Mouse (Mus musculus): Measurements from ENCODE around the gene Gxylt2.

The Gxylt2 gene

GRCm38 (mm10) chr6:100715296-100715828 is 10.8 kb downstream of the Gxylt2 start:
- DNase-seq (ENCODE audit: low read depth, low spot score), result no peak

GRCm38 (mm10) chr6:100716152-100716551 is 11.6 kb downstream of the Gxylt2 start:
- no peak for DNase-seq (ENCODE audit: low read depth, low spot score)

- no peak for DNase-seq (ENCODE audit: low read depth, low spot score)
Observed at GRCm38 (mm10) chr6:100716817-100717216, 12.3 kb downstream of the Gxylt2 start.

- DNase-seq (ENCODE audit: low read depth, low spot score), result no peak
Observed at GRCm38 (mm10) chr6:100720098-100720501, 15.6 kb downstream of the Gxylt2 start.

GRCm38 (mm10) chr6:100720882-100721721 is 16.6 kb downstream of the Gxylt2 start:
- no peak for DNase-seq (ENCODE audit: low read depth, low spot score)

- peak; percentile 87 for DNase-seq (ENCODE audit: low read depth, low spot score)
Observed at GRCm38 (mm10) chr6:100731996-100732375, 27.5 kb downstream of the Gxylt2 start.

GRCm38 (mm10) chr6:100732376-100733021 is 28.0 kb downstream of the Gxylt2 start:
- peak; percentile 59 for DNase-seq (ENCODE audit: low read depth, low spot score)

GRCm38 (mm10) chr6:100733218-100733617 is 28.7 kb downstream of the Gxylt2 start:
- no peak for DNase-seq (ENCODE audit: low read depth, low spot score)

- DNase-seq (ENCODE audit: low read depth, low spot score), result no peak
Observed at GRCm38 (mm10) chr6:100734321-100734720, 29.8 kb downstream of the Gxylt2 start.

GRCm38 (mm10) chr6:100758431-100759208 is 54.1 kb downstream of the Gxylt2 start:
- no peak for DNase-seq (ENCODE audit: low read depth, low spot score)

GRCm38 (mm10) chr6:100767756-100768155 is 63.2 kb downstream of the Gxylt2 start:
- no peak for DNase-seq (ENCODE audit: low read depth, low spot score)

- no peak for DNase-seq (ENCODE audit: low read depth, low spot score)
Observed at GRCm38 (mm10) chr6:100775923-100776505, 71.5 kb downstream of the Gxylt2 start.

- no peak for DNase-seq (ENCODE audit: low read depth, low spot score)
Observed at GRCm38 (mm10) chr6:100778595-100778994, 74.1 kb downstream of the Gxylt2 start.

- peak; percentile 30 for DNase-seq (ENCODE audit: low read depth, low spot score)
Observed at GRCm38 (mm10) chr6:100780421-100780820, 75.9 kb downstream of the Gxylt2 start.

GRCm38 (mm10) chr6:100781644-100782043 is 77.1 kb downstream of the Gxylt2 start:
- DNase-seq (ENCODE audit: low read depth, low spot score), result no peak

GRCm38 (mm10) chr6:100787726-100788125 is 83.2 kb downstream of the Gxylt2 start:
- no peak for DNase-seq (ENCODE audit: low read depth, low spot score)

- DNase-seq (ENCODE audit: low read depth, low spot score), result no peak
Observed at GRCm38 (mm10) chr6:100789161-100789560, 84.6 kb downstream of the Gxylt2 start.

- no peak for DNase-seq (ENCODE audit: low read depth, low spot score)
Observed at GRCm38 (mm10) chr6:100792055-100792659, 87.6 kb downstream of the Gxylt2 start.

GRCm38 (mm10) chr6:100792973-100793769 is 88.6 kb downstream of the Gxylt2 start:
- no peak for DNase-seq (ENCODE audit: low read depth, low spot score)

GRCm38 (mm10) chr6:100795797-100796196 is 91.3 kb downstream of the Gxylt2 start:
- no peak for DNase-seq (ENCODE audit: low read depth, low spot score)
